Mouse (Mus musculus) forebrain, embryonic 11.5 days (tissue): ENCODE data around the gene Knop1. TPM values are rescaled to one million over a fixed set of nuclear protein-coding genes. Genes with fewer than 3 reads are reported as not detected.

ENCODE experiments used
- ATAC-seq: fragments of 200-750 bp; cut with Nextera tagmentation; replicated peaks from 2 replicates; pipeline ENCODE4 v1.8.0; 2017; ENCODE audit warnings: moderate TSS enrichment; ENCODE audit not compliant: low FRiP score
- DNase-seq: peaks from one replicate; pipeline ENCODE4 v3.0.0-alpha.2; 2017; ENCODE audit warnings: low spot score
- H3K27ac ChIP-seq: fragments of 300-500 bp; sonication (generic); 2 replicates; pipeline ENCODE4 v1.5.1; 2014; ENCODE audit warnings: low read depth, low read length
- H3K27me3 ChIP-seq: fragments of 300-500 bp; sonication (generic); 2 replicates; pipeline ENCODE4 v1.6.1; 2014; ENCODE audit warnings: mild to moderate bottlenecking, low read length, mixed read lengths; ENCODE audit not compliant: control insufficient read depth, insufficient read depth
- H3K36me3 ChIP-seq: fragments of 300-500 bp; sonication (generic); 2 replicates; pipeline ENCODE4 v1.6.1; 2014; ENCODE audit warnings: mild to moderate bottlenecking, low read length, moderate library complexity, mixed read lengths; ENCODE audit not compliant: control insufficient read depth, insufficient read depth
- H3K4me1 ChIP-seq: fragments of 300-500 bp; sonication (generic); replicated peaks from 2 replicates; pipeline ENCODE4 v1.6.1; 2014; ENCODE audit warnings: low read length, mixed read lengths; ENCODE audit not compliant: control insufficient read depth, insufficient read depth
- H3K4me2 ChIP-seq: fragments of 300-500 bp; sonication (generic); 2 replicates; pipeline ENCODE4 v1.6.1; 2014; ENCODE audit warnings: low read depth, mild to moderate bottlenecking, low read length, moderate library complexity, mixed read lengths; ENCODE audit not compliant: severe bottlenecking
- H3K4me3 ChIP-seq: fragments of 300-500 bp; sonication (generic); 2 replicates; pipeline ENCODE4 v1.5.1; 2014; ENCODE audit warnings: low read depth, low read length
- H3K9ac ChIP-seq: fragments of 300-500 bp; sonication (generic); 2 replicates; pipeline ENCODE4 v1.6.1; 2014; ENCODE audit warnings: low read length
- H3K9me3 ChIP-seq: fragments of 300-500 bp; sonication (generic); 2 replicates; pipeline ENCODE4 v1.6.1; 2016; ENCODE audit warnings: low read length, mixed read lengths; ENCODE audit not compliant: control insufficient read depth
- WGBS: fragments of 180-500 bp; shearing (Covaris S2); extraction: QIAGEN DNeasy Blood & Tissue Kit; methylation state at CpG from one replicate; pipeline ENCODE4 v1.1.7; 2014; 5-methylcytosine and 5-hydroxymethylcytosine counted together
- polyA plus RNA-seq: library from polyadenylated mRNA; unstranded; fragments of >200 nt; fragmentation: Nextera tagmentation; extraction: Ambion mirVana; gene quantifications from 2 replicates; pipeline ENCODE4 v1.2.1, GENCODE M21; 2014

Gene Knop1
- polyA plus RNA-seq, 1 experiment from 2014 or later: 127 TPM

GRCm38 (mm10) chr7:118816275-118816674, 39.8 kb downstream of the Knop1 start:
- Histone ChIP-seq H3K9me3 (no peaks in the 10 kb centered on the region), H3K27ac (no peak overlapping the region), H3K4me2 (no peak overlapping the region), H3K4me1 (no peaks in the 10 kb centered on the region), H3K4me3 (no peak overlapping the region), H3K36me3 (no peaks in the 10 kb centered on the region; the same call in 1 of the 2 replicates), H3K27me3 (no peaks in the 10 kb centered on the region), H3K9ac (no peak overlapping the region)
- DNase-seq (no peak), ATAC-seq (no peak)
- WGBS: 93% methylated on average over 3 of the region's 3 CpGs

GRCm38 (mm10) chr7:118813592-118813991, 42.5 kb downstream of the Knop1 start:
- Histone ChIP-seq H3K36me3 (no peaks in the 10 kb centered on the region; the same call in 1 of the 2 replicates), H3K9me3 (no peaks in the 10 kb centered on the region), H3K4me2 (no peak overlapping the region), H3K9ac (no peak overlapping the region), H3K27me3 (no peaks in the 10 kb centered on the region), H3K4me1 (no peaks in the 10 kb centered on the region), H3K27ac (no peak overlapping the region), H3K4me3 (no peak overlapping the region)
- DNase-seq (no peak), ATAC-seq (no peak)
- WGBS: 94% methylated on average over 4 of the region's 4 CpGs

GRCm38 (mm10) chr7:118811407-118812106, 44.5 kb downstream of the Knop1 start:
- Histone ChIP-seq H3K4me1 (no peaks in the 10 kb centered on the region), H3K9ac (no peak overlapping the region), H3K27ac (no peak overlapping the region), H3K9me3 (no peaks in the 10 kb centered on the region), H3K4me2 (no peak overlapping the region), H3K27me3 (no peaks in the 10 kb centered on the region), H3K4me3 (no peak overlapping the region), H3K36me3 (no peaks in the 10 kb centered on the region; the same call in 1 of the 2 replicates)
- 87% methylated on average over 12 of the region's 12 CpGs for WGBS
- ATAC-seq (no peak), DNase-seq (no peak)

- Histone ChIP-seq H3K36me3 (no peaks in the 10 kb centered on the region; the same call in 1 of the 2 replicates), H3K27me3 (no peaks in the 10 kb centered on the region), H3K4me1 (no peaks in the 10 kb centered on the region), H3K9ac (no peak overlapping the region), H3K4me3 (no peak overlapping the region), H3K27ac (no peak overlapping the region), H3K4me2 (no peak overlapping the region), H3K9me3 (no peaks in the 10 kb centered on the region)
- 94% methylated on average over 8 of the region's 8 CpGs for WGBS
- ATAC-seq (no peak), DNase-seq (no peak)
Measured at GRCm38 (mm10) chr7:118807899-118808298, 48.2 kb downstream of the Knop1 start.

GRCm38 (mm10) chr7:118806631-118807411, 49.2 kb downstream of the Knop1 start:
- WGBS: 73% methylated on average over 16 of the region's 16 CpGs
- Histone ChIP-seq H3K27ac (no peak overlapping the region), H3K9ac (no peak overlapping the region), H3K4me1 (no peaks in the 10 kb centered on the region), H3K4me2 (no peak overlapping the region), H3K27me3 (no peaks in the 10 kb centered on the region), H3K4me3 (no peak overlapping the region), H3K9me3 (no peaks in the 10 kb centered on the region), H3K36me3 (no peaks in the 10 kb centered on the region; the same call in 1 of the 2 replicates)
- DNase-seq (no peak), ATAC-seq (no peak)

GRCm38 (mm10) chr7:118803425-118803824, 52.6 kb downstream of the Knop1 start:
- H3K4me3 ChIP-seq: no peak overlapping the region
- H3K4me2 ChIP-seq: no peak overlapping the region
- H3K9me3 ChIP-seq: no peaks in the 10 kb centered on the region
- DNase-seq: no peak
- no peaks in the 10 kb centered on the region; the same call in 1 of the 2 replicates for H3K36me3 ChIP-seq
- no peak for ATAC-seq
- H3K27ac ChIP-seq: no peak overlapping the region
- no peaks in the 10 kb centered on the region for H3K4me1 ChIP-seq
- no peak overlapping the region for H3K9ac ChIP-seq
- WGBS: 94% methylated on average over 8 of the region's 8 CpGs
- H3K27me3 ChIP-seq: no peaks in the 10 kb centered on the region

- H3K4me3 ChIP-seq: no peak overlapping the region
- H3K36me3 ChIP-seq: no peaks in the 10 kb centered on the region; the same call in 1 of the 2 replicates
- no peaks in the 10 kb centered on the region for H3K4me1 ChIP-seq
- DNase-seq: no peak
- H3K27ac ChIP-seq: no peak overlapping the region
- no peak overlapping the region for H3K9ac ChIP-seq
- 95% methylated on average over 3 of the region's 3 CpGs for WGBS
- no peak for ATAC-seq
- no peaks in the 10 kb centered on the region for H3K27me3 ChIP-seq
- H3K9me3 ChIP-seq: no peaks in the 10 kb centered on the region
- no peak overlapping the region for H3K4me2 ChIP-seq
Measured at GRCm38 (mm10) chr7:118801791-118802190, 54.3 kb downstream of the Knop1 start.

GRCm38 (mm10) chr7:118800112-118800734, 55.8 kb downstream of the Knop1 start:
- H3K4me2 ChIP-seq: no peak overlapping the region
- WGBS: 94% methylated on average over 15 of the region's 15 CpGs
- no peaks in the 10 kb centered on the region for H3K4me1 ChIP-seq
- DNase-seq: no peak
- H3K9me3 ChIP-seq: no peaks in the 10 kb centered on the region
- H3K27me3 ChIP-seq: no peaks in the 10 kb centered on the region
- no peak overlapping the region for H3K9ac ChIP-seq
- H3K36me3 ChIP-seq: no peaks in the 10 kb centered on the region; the same call in 1 of the 2 replicates
- no peak overlapping the region for H3K4me3 ChIP-seq
- no peak overlapping the region for H3K27ac ChIP-seq
- no peak for ATAC-seq
